Mouse (Mus musculus): ENCODE measurements at regions not wholly inside any gene's neighbourhood (a gene's known extent, or its start where the extent isn't known, plus 50 kb on each side); places are given as distances from the start of the nearest gene placed in this dataset.
A peak's percentile ranks its signal among the peaks of the same experiment; 100 is the strongest.

DNA sequence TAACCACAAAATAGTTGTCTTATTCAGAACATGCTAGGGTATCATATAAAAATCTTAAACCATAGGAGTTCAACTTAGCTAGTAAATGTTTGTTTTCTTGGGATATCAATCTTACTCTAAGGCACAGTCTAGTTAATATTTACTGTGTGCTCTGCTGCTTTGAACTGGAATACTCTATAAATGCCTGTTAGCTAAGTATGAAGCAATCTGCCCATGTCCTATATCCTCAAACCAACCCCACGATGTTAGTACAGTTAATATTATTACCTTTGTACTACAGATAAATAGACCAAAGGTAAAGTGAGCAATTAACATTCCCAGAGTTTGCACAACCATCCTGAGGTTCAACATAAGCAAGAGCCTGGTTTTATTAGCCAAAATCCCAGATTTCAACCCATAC is 145.7 kb upstream of the Ednrb start:
- Histone ChIP-seq H3K4me2 (no peak overlapping the region), H3K9ac (no peak overlapping the region), H3K9me3 (no peaks in the 10 kb centered on the region), H3K27ac (no peak overlapping the region), H3K27me3 (no peaks in the 10 kb centered on the region), H3K4me3 (no peak overlapping the region), H3K4me1 (no peaks in the 10 kb centered on the region), H3K36me3 (no peaks in the 10 kb centered on the region)
- ATAC-seq (ENCODE audit: borderline replicate concordance, extremely low read depth, low FRiP score, low TSS enrichment): no peak
- 59% methylated on average over 1 of the region's 1 CpGs for WGBS

GRCm38 (mm10) chr14:103987266-103987665 is 143.1 kb upstream of the Ednrb start:
- no peak for ATAC-seq (ENCODE audit: borderline replicate concordance, extremely low read depth, low FRiP score, low TSS enrichment)

DNA sequence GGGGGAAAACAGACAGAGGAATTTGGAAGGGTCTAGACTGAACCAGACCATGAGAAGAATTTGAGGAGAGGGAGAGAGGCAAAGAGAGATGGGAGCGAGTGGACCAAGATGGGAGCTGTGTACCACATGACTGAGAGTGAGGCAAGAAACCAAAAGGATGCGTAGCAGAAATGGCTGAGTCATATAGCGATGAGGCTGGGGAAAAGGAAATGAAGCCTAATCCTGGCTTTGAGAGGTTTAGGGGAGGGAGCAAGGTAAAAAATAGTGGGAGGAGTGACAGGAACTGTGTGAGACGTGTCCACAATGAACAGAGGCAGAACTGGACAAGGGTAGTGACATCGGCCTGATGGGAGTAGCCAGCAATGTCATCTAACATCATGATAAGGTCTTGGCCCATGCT is 140.1 kb upstream of the Ednrb start:
- Histone ChIP-seq H3K4me2 (no peak overlapping the region), H3K4me1 (no peaks in the 10 kb centered on the region), H3K4me3 (no peak overlapping the region), H3K9me3 (no peaks in the 10 kb centered on the region), H3K27ac (no peak overlapping the region), H3K27me3 (no peaks in the 10 kb centered on the region), H3K36me3 (no peaks in the 10 kb centered on the region), H3K9ac (no peak overlapping the region)
- WGBS: 86% methylated on average over 5 of the region's 5 CpGs
- no peak for ATAC-seq (ENCODE audit: borderline replicate concordance, extremely low read depth, low FRiP score, low TSS enrichment)

More at GRCm38 (mm10) chr14:103987266-103987665, 143.1 kb upstream of the Ednrb start:
- no peaks in the 10 kb centered on the region for H3K36me3 ChIP-seq
- no peaks in the 10 kb centered on the region for H3K4me1 ChIP-seq
- no peak overlapping the region for H3K9ac ChIP-seq
- H3K27ac ChIP-seq: no peak overlapping the region
- no peaks in the 10 kb centered on the region for H3K9me3 ChIP-seq
- H3K4me2 ChIP-seq: no peak overlapping the region
- WGBS: 81% methylated on average over 3 of the region's 3 CpGs
- no peak overlapping the region for H3K4me3 ChIP-seq
- H3K27me3 ChIP-seq: no peaks in the 10 kb centered on the region

- Histone ChIP-seq H3K9ac (no peak overlapping the region), H3K36me3 (no peaks in the 10 kb centered on the region), H3K4me2 (no peak overlapping the region), H3K27me3 (no peaks in the 10 kb centered on the region), H3K9me3 (no peaks in the 10 kb centered on the region), H3K4me3 (no peak overlapping the region), H3K4me1 (0 out of 2 replicates have a peak, but pooled peaks cover 4% of the 10 kb centered on the region), H3K27ac (no peak overlapping the region)
- ATAC-seq (ENCODE audit: borderline replicate concordance, extremely low read depth, low FRiP score, low TSS enrichment): no peak
- WGBS: 72% methylated on average over 2 of the region's 2 CpGs
Measured at GRCm38 (mm10) chr14:103978808-103979207, 134.6 kb upstream of the Ednrb start.

GRCm38 (mm10) chr14:103977769-103978168 is 133.6 kb upstream of the Ednrb start:
- Histone ChIP-seq H3K9ac (no peak overlapping the region), H3K4me3 (no peak overlapping the region), H3K27ac (no peak overlapping the region), H3K36me3 (no peaks in the 10 kb centered on the region), H3K9me3 (no peaks in the 10 kb centered on the region), H3K4me1 (0 out of 2 replicates have a peak, but pooled peaks cover 4% of the 10 kb centered on the region), H3K27me3 (no peaks in the 10 kb centered on the region), H3K4me2 (no peak overlapping the region)
- ATAC-seq (ENCODE audit: borderline replicate concordance, extremely low read depth, low FRiP score, low TSS enrichment): no peak
- WGBS: 34% methylated on average over 2 of the region's 2 CpGs

- no peak overlapping the region for H3K9ac ChIP-seq
- WGBS: 79% methylated on average over 4 of the region's 4 CpGs
Measured at GRCm38 (mm10) chr14:103973955-103974354, 129.8 kb upstream of the Ednrb start.

GRCm38 (mm10) chr14:103973111-103973510 is 128.9 kb upstream of the Ednrb start:
- H3K36me3 ChIP-seq: no peaks in the 10 kb centered on the region
- WGBS: 62% methylated on average over 7 of the region's 7 CpGs
- no peak overlapping the region for H3K4me3 ChIP-seq
- H3K4me1 ChIP-seq: no peaks in the 10 kb centered on the region
- H3K27me3 ChIP-seq: no peaks in the 10 kb centered on the region
- no peak; the same call in 1 of the 2 replicates for ATAC-seq (ENCODE audit: borderline replicate concordance, extremely low read depth, low FRiP score, low TSS enrichment)
- no peaks in the 10 kb centered on the region for H3K9me3 ChIP-seq
- no peak overlapping the region for H3K9ac ChIP-seq
- no peak overlapping the region for H3K27ac ChIP-seq
- H3K4me2 ChIP-seq: no peak overlapping the region

More at GRCm38 (mm10) chr14:103973955-103974354, 129.8 kb upstream of the Ednrb start:
- Histone ChIP-seq H3K4me2 (no peak overlapping the region), H3K27ac (no peak overlapping the region), H3K27me3 (no peaks in the 10 kb centered on the region), H3K4me1 (0 out of 2 replicates have a peak, but pooled peaks cover 2% of the 10 kb centered on the region), H3K4me3 (no peak overlapping the region), H3K9me3 (no peaks in the 10 kb centered on the region), H3K36me3 (no peaks in the 10 kb centered on the region)
- no peak for ATAC-seq (ENCODE audit: borderline replicate concordance, extremely low read depth, low FRiP score, low TSS enrichment)

DNA sequence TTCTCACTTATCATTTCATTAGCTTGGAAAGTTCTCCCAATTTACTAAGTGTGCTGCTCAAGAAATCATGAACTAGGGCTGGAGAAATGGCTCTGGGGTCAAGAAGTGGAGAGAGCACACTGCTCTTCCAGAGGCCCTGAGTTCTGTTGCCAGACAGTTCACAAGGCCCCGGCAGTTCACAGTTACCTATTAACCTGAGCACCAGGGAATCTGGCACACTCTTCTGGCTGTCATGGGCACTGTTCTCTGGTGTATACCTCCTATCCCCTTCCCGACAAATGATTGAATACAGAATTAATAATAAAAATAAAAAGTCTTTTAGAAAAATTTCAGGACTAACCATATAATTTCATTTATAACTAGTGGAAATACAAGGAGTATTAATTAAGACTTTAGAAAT is 125.1 kb upstream of the Ednrb start:
- Histone ChIP-seq H3K4me3 (no peak overlapping the region), H3K9me3 (no peaks in the 10 kb centered on the region), H3K27me3 (no peaks in the 10 kb centered on the region), H3K27ac (no peak overlapping the region), H3K4me1 (no peaks in the 10 kb centered on the region), H3K36me3 (no peaks in the 10 kb centered on the region), H3K4me2 (no peak overlapping the region), H3K9ac (no peak overlapping the region)
- WGBS: 72% methylated on average over 2 of the region's 2 CpGs
- no peak for ATAC-seq (ENCODE audit: borderline replicate concordance, extremely low read depth, low FRiP score, low TSS enrichment)

- Histone ChIP-seq H3K4me1 (no peaks in the 10 kb centered on the region), H3K9ac (no peak overlapping the region), H3K36me3 (no peaks in the 10 kb centered on the region), H3K4me2 (no peak overlapping the region), H3K9me3 (no peaks in the 10 kb centered on the region), H3K27ac (no peak overlapping the region), H3K4me3 (no peak overlapping the region), H3K27me3 (no peaks in the 10 kb centered on the region)
- ATAC-seq (ENCODE audit: borderline replicate concordance, extremely low read depth, low FRiP score, low TSS enrichment): no peak
- WGBS: 62% methylated on average over 2 of the region's 2 CpGs
Measured at GRCm38 (mm10) chr14:103966293-103966692, 122.1 kb upstream of the Ednrb start.

GRCm38 (mm10) chr14:103962303-103962881 is 118.2 kb upstream of the Ednrb start:
- Histone ChIP-seq H3K36me3 (no peaks in the 10 kb centered on the region), H3K27me3 (no peaks in the 10 kb centered on the region), H3K9me3 (no peaks in the 10 kb centered on the region), H3K4me3 (no peak overlapping the region), H3K9ac (no peak overlapping the region), H3K4me2 (no peak overlapping the region), H3K27ac (no peak overlapping the region), H3K4me1 (no peaks in the 10 kb centered on the region)
- no peak for ATAC-seq (ENCODE audit: borderline replicate concordance, extremely low read depth, low FRiP score, low TSS enrichment)
- WGBS: 62% methylated on average over 11 of the region's 11 CpGs

DNA sequence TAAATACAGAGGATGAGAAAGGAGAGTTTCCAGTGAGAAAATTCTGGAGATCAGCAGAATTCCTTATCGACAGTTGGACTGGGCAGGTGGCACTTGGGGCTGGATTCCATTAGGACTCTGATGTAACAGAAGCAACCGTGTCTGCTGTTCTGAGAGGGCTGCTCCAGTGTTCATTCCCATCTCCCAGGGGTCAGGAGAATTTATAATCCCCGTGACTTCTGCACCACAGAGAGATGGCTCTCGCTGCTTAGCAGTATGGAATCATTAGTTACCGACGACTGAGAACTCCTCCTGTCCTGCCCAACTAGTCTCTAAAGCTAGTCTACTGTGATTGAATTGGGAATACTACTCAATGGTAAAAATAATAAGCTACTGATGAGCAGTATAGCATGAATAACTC is 107.7 kb upstream of the Ednrb start:
- H3K9ac ChIP-seq: no peak overlapping the region
- H3K27me3 ChIP-seq: no peaks in the 10 kb centered on the region
- H3K9me3 ChIP-seq: no peaks in the 10 kb centered on the region
- no peak overlapping the region for H3K4me3 ChIP-seq
- 79% methylated on average over 6 of the region's 6 CpGs for WGBS
- H3K27ac ChIP-seq: no peak overlapping the region
- H3K4me1 ChIP-seq: no peaks in the 10 kb centered on the region
- ATAC-seq (ENCODE audit: borderline replicate concordance, extremely low read depth, low FRiP score, low TSS enrichment): no peak
- H3K4me2 ChIP-seq: no peak overlapping the region
- H3K36me3 ChIP-seq: no peaks in the 10 kb centered on the region

GRCm38 (mm10) chr14:103949950-103950349 is 105.7 kb upstream of the Ednrb start:
- Histone ChIP-seq H3K4me2 (no peak overlapping the region), H3K27ac (no peak overlapping the region), H3K27me3 (no peaks in the 10 kb centered on the region), H3K9ac (no peak overlapping the region), H3K4me3 (no peak overlapping the region), H3K4me1 (no peaks in the 10 kb centered on the region), H3K36me3 (no peaks in the 10 kb centered on the region), H3K9me3 (no peaks in the 10 kb centered on the region)
- ATAC-seq (ENCODE audit: borderline replicate concordance, extremely low read depth, low FRiP score, low TSS enrichment): peak; percentile 35; the same call in 1 of the 2 replicates
- WGBS: 53% methylated on average over 6 of the region's 6 CpGs

All from lung, embryonic 15.5 days (tissue).